Mouse (Mus musculus): ENCODE data around the gene Agbl1. TPM values are rescaled to one million over a fixed set of nuclear protein-coding genes. Genes with fewer than 3 reads are reported as not detected.

Gene Agbl1
- polyA plus RNA-seq, 1 experiment from 2014 or later, result not detected

DNA sequence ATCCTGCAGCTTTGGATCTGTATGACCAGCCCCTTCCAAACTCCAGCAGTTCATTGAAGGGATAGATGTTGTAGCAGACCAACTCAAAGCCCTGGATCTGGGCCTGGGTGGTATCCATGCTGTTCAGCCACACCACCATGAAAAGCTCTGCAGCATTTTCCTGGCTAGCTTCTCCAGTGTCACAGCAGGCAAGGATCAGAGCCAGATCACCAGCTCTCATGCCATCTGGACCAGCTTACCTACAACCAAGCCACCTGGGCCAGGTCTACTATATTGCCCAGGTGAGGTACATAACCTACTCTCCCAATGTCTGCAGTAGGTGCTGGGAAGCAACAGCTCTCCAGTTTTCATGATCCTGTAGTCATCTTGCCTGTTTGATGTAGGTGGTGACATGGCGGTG is 884.3 kb downstream of the Agbl1 start:
- no peak for ATAC-seq (ENCODE audit: low FRiP score)
- H3K27ac ChIP-seq, result no peak overlapping the region
- H3K4me1 ChIP-seq (replicated peaks), result no peaks in the 10 kb centered on the region
- H3K27me3 ChIP-seq, result no peaks in the 10 kb centered on the region
- no peak overlapping the region for H3K4me3 ChIP-seq
- WGBS, result 100% methylated on average over 1 of the region's 1 CpGs
- H3K36me3 ChIP-seq, result no peaks in the 10 kb centered on the region
- H3K9me3 ChIP-seq, result no peaks in the 10 kb centered on the region
- no peak overlapping the region for H3K4me2 ChIP-seq
- H3K9ac ChIP-seq, result no peak overlapping the region

DNA sequence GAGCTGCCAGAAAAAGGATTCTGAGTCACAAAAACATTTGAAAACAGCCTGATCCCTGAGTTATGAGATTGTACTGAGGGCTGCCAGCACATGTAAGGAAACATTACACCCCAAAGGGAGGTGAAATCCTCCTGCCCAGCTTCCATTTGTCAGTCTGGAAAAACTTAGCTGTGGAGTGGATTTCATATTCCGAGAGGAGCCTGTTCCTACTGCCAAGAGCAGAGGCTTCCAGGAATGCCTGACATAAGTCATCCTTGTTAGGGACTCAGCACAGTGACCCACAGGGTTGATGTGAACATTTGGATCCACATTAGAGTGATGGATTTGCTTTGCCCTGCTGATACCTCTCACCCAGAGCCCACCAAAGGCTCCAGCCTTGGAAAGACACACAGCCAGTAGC is 899.4 kb downstream of the Agbl1 start:
- no peak for ATAC-seq (ENCODE audit: low FRiP score)
- Histone ChIP-seq H3K9me3 (no peaks in the 10 kb centered on the region), H3K27me3 (no peaks in the 10 kb centered on the region), H3K36me3 (no peaks in the 10 kb centered on the region), H3K4me1 (replicated peaks) (peaks cover 8% of the 10 kb centered on the region), H3K9ac (no peak overlapping the region), H3K27ac (no peak overlapping the region), H3K4me3 (no peak overlapping the region), H3K4me2 (no peak overlapping the region)
- WGBS, result 53% methylated on average over 1 of the region's 1 CpGs

DNA sequence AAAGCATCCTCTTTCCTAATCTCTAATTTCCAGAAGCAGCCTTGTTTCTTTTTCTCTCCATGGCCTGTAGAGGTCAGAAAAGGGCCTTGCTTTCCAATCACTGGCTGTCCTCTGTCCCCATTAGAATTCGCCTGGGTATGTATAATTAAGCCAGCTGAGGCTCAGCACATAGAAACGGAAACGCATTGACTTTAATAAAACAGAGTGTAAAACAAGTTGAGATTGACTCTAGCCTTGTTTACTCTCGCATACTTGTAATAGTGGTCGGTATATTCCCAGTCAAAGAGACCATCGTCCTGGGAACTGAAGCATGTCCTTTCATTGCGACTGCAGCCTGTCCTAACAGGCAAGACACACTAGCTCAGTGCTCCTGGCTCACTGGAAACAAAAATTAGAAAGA is 902.3 kb downstream of the Agbl1 start:
- WGBS, result 16% methylated on average over 7 of the region's 7 CpGs

DNA sequence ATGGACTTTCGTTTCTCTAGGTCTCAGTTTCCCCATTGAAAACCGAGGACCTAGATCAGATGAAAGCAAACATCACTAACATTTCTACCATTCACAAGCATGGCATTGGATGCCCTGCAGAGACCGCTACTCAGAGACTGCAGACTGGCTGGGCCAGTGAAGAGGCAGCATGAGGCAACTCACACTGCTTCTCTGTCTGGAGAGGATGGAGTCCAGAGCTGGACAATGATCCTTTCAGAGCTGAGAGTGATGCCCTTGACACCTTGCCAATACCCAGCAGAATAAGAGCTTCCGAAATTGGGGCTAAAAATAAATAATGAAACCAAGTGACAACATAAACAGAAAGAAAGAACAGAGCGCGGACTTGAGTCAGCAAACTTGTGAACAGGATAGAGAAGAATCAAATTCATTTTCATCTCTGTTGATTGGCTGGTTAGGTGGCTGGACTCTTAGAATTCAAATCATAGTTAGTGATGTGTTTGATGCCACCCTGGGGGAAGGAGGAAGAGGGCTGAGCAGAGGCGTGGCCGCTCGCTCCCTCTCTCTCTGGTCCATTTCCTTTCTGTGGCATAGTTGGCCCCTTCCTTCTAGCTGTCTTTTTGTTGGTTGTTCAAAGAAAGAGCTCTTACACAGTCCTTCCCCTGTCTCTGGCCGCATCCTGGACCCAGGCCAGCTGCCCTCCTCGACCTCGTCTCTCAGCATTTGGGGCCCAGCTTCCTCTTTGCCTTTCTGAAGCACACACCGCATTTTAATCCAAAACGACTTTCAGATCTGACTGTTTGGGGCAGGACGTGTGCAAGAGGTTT is 903.1 kb downstream of the Agbl1 start:
- ATAC-seq (ENCODE audit: low FRiP score), result peak; percentile 92
- H3K9me3 ChIP-seq, result no peaks in the 10 kb centered on the region
- no peak overlapping the region for H3K4me3 ChIP-seq
- H3K9ac ChIP-seq, result no peak overlapping the region
- 44% methylated on average over 15 of the region's 15 CpGs for whole genome bisulfite sequencing
- H3K27ac ChIP-seq, result peak overlapping the region; percentile 24; the same call in 1 of the 2 replicates
- H3K36me3 ChIP-seq, result no peaks in the 10 kb centered on the region
- no peaks in the 10 kb centered on the region for H3K27me3 ChIP-seq
- peaks cover 8% of the 10 kb centered on the region for H3K4me1 ChIP-seq (replicated peaks)
- H3K4me2 ChIP-seq, result 0 out of 2 replicates have a peak overlapping the region, but pooled peaks have one; percentile 3

More for the DNA sequence above, 902.3 kb downstream of the Agbl1 start:
- ATAC-seq (ENCODE audit: low FRiP score), result peak; percentile 73; the same call in 1 of the 2 replicates
- no peak overlapping the region for H3K9ac ChIP-seq
- H3K4me2 ChIP-seq, result peak overlapping the region; percentile 23
- no peaks in the 10 kb centered on the region for H3K27me3 ChIP-seq
- peaks cover 8% of the 10 kb centered on the region for H3K4me1 ChIP-seq (replicated peaks)
- no peaks in the 10 kb centered on the region for H3K9me3 ChIP-seq
- H3K4me3 ChIP-seq, result no peak overlapping the region
- H3K27ac ChIP-seq, result no peak overlapping the region
- no peaks in the 10 kb centered on the region for H3K36me3 ChIP-seq

GRCm38 (mm10) chr7:77134860-77135259 is 905.2 kb downstream of the Agbl1 start:
- Histone ChIP-seq H3K9ac (no peak overlapping the region), H3K27me3 (no peaks in the 10 kb centered on the region), H3K36me3 (no peaks in the 10 kb centered on the region), H3K4me2 (no peak overlapping the region), H3K4me1 (replicated peaks) (peaks cover 8% of the 10 kb centered on the region), H3K9me3 (no peaks in the 10 kb centered on the region), H3K27ac (no peak overlapping the region), H3K4me3 (no peak overlapping the region)
- 96% methylated on average over 2 of the region's 2 CpGs for WGBS
- no peak for ATAC-seq (ENCODE audit: low FRiP score)

GRCm38 (mm10) chr7:77138707-77139106 is 909.0 kb downstream of the Agbl1 start:
- H3K4me1 ChIP-seq (replicated peaks), result no peaks in the 10 kb centered on the region
- H3K36me3 ChIP-seq, result no peaks in the 10 kb centered on the region
- no peak overlapping the region for H3K4me2 ChIP-seq
- H3K27ac ChIP-seq, result no peak overlapping the region
- ATAC-seq (ENCODE audit: low FRiP score), result no peak
- H3K4me3 ChIP-seq, result no peak overlapping the region
- H3K9me3 ChIP-seq, result no peaks in the 10 kb centered on the region
- no peaks in the 10 kb centered on the region for H3K27me3 ChIP-seq
- H3K9ac ChIP-seq, result no peak overlapping the region

DNA sequence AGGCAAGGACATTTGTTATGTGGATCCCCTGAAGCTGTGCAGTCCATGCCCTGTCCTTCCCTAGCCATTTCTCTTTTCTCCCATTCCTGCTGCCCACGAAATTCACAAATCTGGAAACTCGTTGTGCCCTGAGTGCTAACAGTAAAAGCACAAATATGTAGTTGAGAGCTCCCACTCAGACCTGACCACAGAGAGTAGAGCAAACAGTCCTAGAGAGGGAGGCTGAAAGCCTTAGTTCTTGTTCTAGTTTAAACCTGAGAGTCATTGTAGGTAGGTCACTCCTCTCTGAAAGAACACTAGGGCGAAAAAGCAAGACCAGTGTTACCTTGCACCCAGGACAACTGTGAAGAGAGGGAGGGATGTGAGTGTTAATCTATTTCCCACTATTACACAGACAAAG is 917.8 kb downstream of the Agbl1 start:
- no peaks in the 10 kb centered on the region for H3K36me3 ChIP-seq
- ATAC-seq (ENCODE audit: low FRiP score), result no peak
- no peaks in the 10 kb centered on the region for H3K27me3 ChIP-seq
- H3K4me2 ChIP-seq, result no peak overlapping the region
- no peaks in the 10 kb centered on the region for H3K9me3 ChIP-seq
- 81% methylated on average over 3 of the region's 3 CpGs for WGBS
- no peak overlapping the region for H3K4me3 ChIP-seq
- H3K9ac ChIP-seq, result no peak overlapping the region
- H3K27ac ChIP-seq, result no peak overlapping the region
- H3K4me1 ChIP-seq (replicated peaks), result peaks cover 6% of the 10 kb centered on the region

GRCm38 (mm10) chr7:77148820-77149219 is 919.1 kb downstream of the Agbl1 start:
- Histone ChIP-seq H3K27me3 (no peaks in the 10 kb centered on the region), H3K4me3 (no peak overlapping the region), H3K4me1 (replicated peaks) (peaks cover 11% of the 10 kb centered on the region), H3K36me3 (no peaks in the 10 kb centered on the region), H3K9me3 (no peaks in the 10 kb centered on the region), H3K4me2 (no peak overlapping the region), H3K9ac (no peak overlapping the region), H3K27ac (no peak overlapping the region)
- 87% methylated on average over 4 of the region's 4 CpGs for WGBS
- ATAC-seq (ENCODE audit: low FRiP score), result no peak

DNA sequence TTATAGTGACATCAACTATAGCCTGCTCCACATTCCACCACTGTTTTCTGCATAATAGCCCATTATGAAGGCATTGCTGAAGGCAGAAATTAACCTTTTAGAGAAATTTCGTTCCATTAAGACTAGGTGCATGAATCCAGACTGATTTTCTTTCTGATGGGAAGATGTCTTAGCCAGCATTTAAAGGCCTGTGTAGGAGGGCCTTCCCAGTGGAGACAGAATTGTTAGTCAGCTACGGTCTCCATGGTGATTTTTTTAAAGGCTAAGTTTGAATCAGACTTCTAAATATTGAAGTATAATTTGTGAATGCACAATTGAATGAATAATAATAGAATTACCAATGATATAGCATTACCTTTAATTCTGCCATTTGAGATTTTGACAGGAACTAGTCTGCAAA is 920.2 kb downstream of the Agbl1 start:
- Histone ChIP-seq H3K27me3 (no peaks in the 10 kb centered on the region), H3K9me3 (no peaks in the 10 kb centered on the region), H3K4me2 (no peak overlapping the region), H3K4me1 (replicated peaks) (peaks cover 11% of the 10 kb centered on the region), H3K9ac (no peak overlapping the region), H3K27ac (no peak overlapping the region), H3K36me3 (no peaks in the 10 kb centered on the region), H3K4me3 (no peak overlapping the region)
- ATAC-seq (ENCODE audit: low FRiP score), result no peak
- WGBS, result 75% methylated on average over 2 of the region's 2 CpGs

GRCm38 (mm10) chr7:77152393-77152792 is 922.7 kb downstream of the Agbl1 start:
- ATAC-seq (ENCODE audit: low FRiP score), result 0 out of 2 replicates have a peak, but pooled peaks have one; percentile 43
- H3K27ac ChIP-seq, result 0 out of 2 replicates have a peak overlapping the region, but pooled peaks have one; percentile 1
- no peak overlapping the region for H3K9ac ChIP-seq
- no peaks in the 10 kb centered on the region for H3K27me3 ChIP-seq
- WGBS, result 8% methylated on average over 3 of the region's 3 CpGs
- no peaks in the 10 kb centered on the region for H3K9me3 ChIP-seq
- H3K4me1 ChIP-seq (replicated peaks), result peaks cover 11% of the 10 kb centered on the region
- no peak overlapping the region for H3K4me3 ChIP-seq
- H3K36me3 ChIP-seq, result no peaks in the 10 kb centered on the region
- no peak overlapping the region for H3K4me2 ChIP-seq

- no peak overlapping the region for H3K4me3 ChIP-seq
- no peak overlapping the region for H3K4me2 ChIP-seq
- no peaks in the 10 kb centered on the region for H3K36me3 ChIP-seq
- H3K27ac ChIP-seq, result peak overlapping the region; percentile 1; the same call in 1 of the 2 replicates
- ATAC-seq (ENCODE audit: low FRiP score), result no peak
- 46% methylated on average over 1 of the region's 1 CpGs for WGBS
- peaks cover 11% of the 10 kb centered on the region for H3K4me1 ChIP-seq (replicated peaks)
- no peak overlapping the region for H3K9ac ChIP-seq
- no peaks in the 10 kb centered on the region for H3K9me3 ChIP-seq
- H3K27me3 ChIP-seq, result no peaks in the 10 kb centered on the region
Observed at GRCm38 (mm10) chr7:77152909-77153308, 923.2 kb downstream of the Agbl1 start.

GRCm38 (mm10) chr7:77164921-77165320 is 935.2 kb downstream of the Agbl1 start:
- no peak for ATAC-seq (ENCODE audit: low FRiP score)
- no peaks in the 10 kb centered on the region for H3K36me3 ChIP-seq
- no peak overlapping the region for H3K4me2 ChIP-seq
- no peak overlapping the region for H3K4me3 ChIP-seq
- 95% methylated on average over 1 of the region's 1 CpGs for WGBS
- H3K27ac ChIP-seq, result no peak overlapping the region
- no peaks in the 10 kb centered on the region for H3K9me3 ChIP-seq
- H3K9ac ChIP-seq, result no peak overlapping the region
- H3K27me3 ChIP-seq, result no peaks in the 10 kb centered on the region
- H3K4me1 ChIP-seq (replicated peaks), result no peaks in the 10 kb centered on the region

Data from hindbrain, embryonic 13.5 days (tissue).